Mouse (Mus musculus) adrenal gland, postnatal 4 days (tissue): ENCODE data around the gene Gm4985. TPM values are rescaled to one million over a fixed set of nuclear protein-coding genes. Genes with fewer than 3 reads are reported as not detected.
"Not testable (repeated sequence)": the region's sequence is repeated elsewhere in the genome, so short reads cannot be mapped to it uniquely, and the experiment has no call there.

Source experiments
- DNase-seq, 2 experiments: peaks; one replicate each; pipeline ENCODE4 v3.0.0; 2021 to 2022; ENCODE audit warnings: low spot score in 2 of 2, mixed read lengths in 2 of 2
- long read RNA-seq, 2 experiments: library from polyadenylated mRNA; stranded (forward); transcript quantifications; one replicate each; pipeline ENCODE4 v2.0.0; 2021
- microRNA-seq: library from miRNA; unstranded; fragments of <30 nt; microRNA quantifications from one replicate; pipeline ENCODE4 v1.2.0, GENCODE M21; 2021
- total RNA-seq, 2 experiments: library from RNA; stranded (reverse); gene quantifications; 2 replicates each; pipeline ENCODE4 v1.2.3; 2021

Gene Gm4985
- total RNA-seq = not detected
- long read RNA-seq, experiment 1 = 0 reads
- long read RNA-seq, experiment 2 = 0 reads

DNA sequence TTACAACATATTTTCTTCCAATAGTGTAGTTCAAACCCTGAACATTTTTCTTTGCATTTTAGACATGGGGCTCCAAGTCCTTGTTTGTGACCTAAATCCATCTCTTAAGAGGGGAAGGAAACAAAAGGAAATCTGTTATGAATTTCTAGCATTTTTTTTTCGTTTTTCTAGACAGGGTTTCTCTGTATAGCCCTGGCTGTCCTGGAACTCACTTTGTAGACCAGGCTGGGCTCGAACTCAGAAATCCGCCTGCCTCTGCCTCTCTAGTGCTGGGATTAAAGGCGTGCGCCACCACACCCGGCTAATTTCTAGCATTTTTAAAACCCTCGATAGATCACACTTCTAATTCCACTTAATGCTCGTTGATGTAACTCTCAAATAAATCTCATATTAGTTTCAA is at the start of gene Gm4985:
TSS of gene Gm4985 (minus strand) at position 101 of the 400 bp plus-strand sequence.
- not testable (repeated sequence) for DNase-seq

DNA sequence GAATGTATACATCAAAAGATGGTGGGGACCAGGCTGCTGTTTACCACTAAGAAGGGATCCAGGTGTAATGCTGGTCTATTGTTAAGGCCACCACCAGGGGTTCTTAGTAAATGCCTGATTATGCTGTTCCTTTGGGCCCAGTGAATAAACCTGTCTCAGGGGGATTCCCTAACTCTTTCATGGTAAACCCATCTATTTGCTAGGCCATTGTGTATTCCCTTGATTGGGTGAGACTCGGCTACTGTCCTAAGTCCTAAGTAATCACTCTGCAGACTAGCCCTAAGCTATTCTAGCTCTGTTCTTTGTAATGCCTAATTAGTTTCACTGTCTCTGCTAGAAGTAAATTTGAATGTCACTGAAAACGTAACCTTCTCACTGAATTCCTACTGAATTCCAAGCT is 4.6 kb downstream of the Gm4985 start:
- DNase-seq = no peak

Small RNA genes lying within 50 kb of the gene (microRNA-seq; reads per million reads assigned to microRNA genes)
- gene Gm25299 = not detected

Other genes starting within 250 kb of the Gm4985 start
- not detected for gene Gm4907, start 76.4 kb downstream of the Gm4985 start, total RNA-seq